Mouse (Mus musculus): Measurements from ENCODE around the gene Krt87. TPM values are rescaled to one million over a fixed set of nuclear protein-coding genes. Genes with fewer than 3 reads are reported as not detected.

The Krt87 gene
- total RNA-seq, 1 experiment = not detected

DNA sequence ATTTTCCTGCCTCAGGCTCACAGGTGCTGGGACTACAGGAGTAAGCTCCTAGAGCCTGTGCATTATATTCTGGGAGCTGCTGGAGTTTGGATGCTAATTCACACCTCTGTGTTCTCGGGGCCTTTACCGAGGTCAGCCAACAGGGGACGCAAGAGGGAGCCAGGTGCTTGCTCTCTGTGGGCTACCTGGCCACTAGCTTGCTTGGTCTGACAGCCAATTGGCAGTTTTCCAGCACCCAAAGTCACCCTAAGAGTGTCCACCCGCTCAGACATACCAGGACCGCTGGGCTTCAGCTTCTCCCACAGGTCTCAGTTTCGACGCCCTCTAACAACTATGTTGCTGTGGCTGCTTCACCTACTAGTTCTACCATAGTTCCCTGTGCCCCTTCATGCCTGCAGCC is 43.7 kb downstream of the Krt87 start:
- no peak overlapping the region for H3K27ac ChIP-seq (ENCODE audit: insufficient read depth, low read depth, low read length, poor library complexity, severe bottlenecking)
- no peaks in the 10 kb centered on the region for H3K36me3 ChIP-seq (ENCODE audit: control insufficient read depth, insufficient read depth, low read length, poor library complexity, severe bottlenecking)
- no peaks in the 10 kb centered on the region for H3K9me3 ChIP-seq (ENCODE audit: control insufficient read depth, insufficient read depth, low read depth, low read length)
- no peak overlapping the region for H3K4me3 ChIP-seq (ENCODE audit: insufficient read depth in 1 of 2, low read depth in 1 of 2, low read length in 2 of 2, poor library complexity in 1 of 2, severe bottlenecking in 1 of 2)
- no peak overlapping the region for H3K9ac ChIP-seq (ENCODE audit: insufficient read depth, low read depth, low read length, poor library complexity, severe bottlenecking)
- no peaks in the 10 kb centered on the region for H3K4me1 ChIP-seq (ENCODE audit: control insufficient read depth in 2 of 2, insufficient read depth in 2 of 2, low read length in 2 of 2, poor library complexity in 1 of 2)
- in situ Hi-C loops (cut with MboI; ENCODE audit: low sequenced_read_pairs in 2 of 2, unreplicated experiment in 2 of 2) = no loop called here
- no peak for DNase-seq (ENCODE audit: low read depth, low spot score)
- TF ChIP-seq ZNF384 (IDR thresholded peaks at IDR 0.05; ENCODE audit: low read depth, low read length) = no peak
- no peak for TF ChIP-seq CHD2 (IDR thresholded peaks at IDR 0.05; ENCODE audit: low read depth, low read length)
- TF ChIP-seq MAFK (IDR thresholded peaks at IDR 0.05; ENCODE audit: insufficient read depth, low read depth, low read length) = no peak
- TF ChIP-seq ZC3H11A (IDR thresholded peaks at IDR 0.05; ENCODE audit: borderline replicate concordance, low read depth, low read length) = no peak
- no peak for TF ChIP-seq HCFC1 (IDR thresholded peaks at IDR 0.05; ENCODE audit: borderline replicate concordance, insufficient read depth, low read length)

DNA sequence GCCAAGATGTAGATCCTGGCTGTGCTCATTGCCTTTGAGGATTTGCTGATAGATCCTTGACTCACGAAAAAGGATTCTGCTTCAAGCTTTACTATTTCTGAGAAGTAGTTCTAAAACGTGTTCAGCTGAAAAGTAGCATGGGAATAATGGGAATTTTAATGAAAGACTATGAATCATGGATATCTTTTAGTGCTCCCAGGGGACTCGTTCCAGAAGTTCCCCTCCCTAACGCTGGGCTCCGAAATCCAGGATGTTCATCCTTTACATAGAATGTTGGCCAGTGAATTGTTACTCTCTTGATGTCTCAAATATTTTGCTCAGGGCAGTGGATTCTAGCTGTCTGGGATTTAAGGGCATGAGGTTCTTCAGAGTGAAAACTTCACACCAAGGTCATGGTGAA is 46.4 kb downstream of the Krt87 start:
- Histone ChIP-seq H3K9ac (ENCODE audit: insufficient read depth, low read depth, low read length, poor library complexity, severe bottlenecking) (no peak overlapping the region), H3K27ac (ENCODE audit: insufficient read depth, low read depth, low read length, poor library complexity, severe bottlenecking) (no peak overlapping the region), H3K4me3 (ENCODE audit: insufficient read depth in 1 of 2, low read depth in 1 of 2, low read length in 2 of 2, poor library complexity in 1 of 2, severe bottlenecking in 1 of 2) (no peak overlapping the region), H3K9me3 (ENCODE audit: control insufficient read depth, insufficient read depth, low read depth, low read length) (no peaks in the 10 kb centered on the region), H3K4me1 (ENCODE audit: control insufficient read depth in 2 of 2, insufficient read depth in 2 of 2, low read length in 2 of 2, poor library complexity in 1 of 2) (peaks cover 0 to 6% of the 10 kb centered on the region in 2 experiments; a peak in 1 of 4 replicates), H3K36me3 (ENCODE audit: control insufficient read depth, insufficient read depth, low read length, poor library complexity, severe bottlenecking) (no peaks in the 10 kb centered on the region)
- in situ Hi-C loops (cut with MboI; ENCODE audit: low sequenced_read_pairs in 2 of 2, unreplicated experiment in 2 of 2) = no loop called here
- TF ChIP-seq CHD2 (IDR thresholded peaks at IDR 0.05; ENCODE audit: low read depth, low read length) = no peak
- DNase-seq (ENCODE audit: low read depth, low spot score) = no peak

DNA sequence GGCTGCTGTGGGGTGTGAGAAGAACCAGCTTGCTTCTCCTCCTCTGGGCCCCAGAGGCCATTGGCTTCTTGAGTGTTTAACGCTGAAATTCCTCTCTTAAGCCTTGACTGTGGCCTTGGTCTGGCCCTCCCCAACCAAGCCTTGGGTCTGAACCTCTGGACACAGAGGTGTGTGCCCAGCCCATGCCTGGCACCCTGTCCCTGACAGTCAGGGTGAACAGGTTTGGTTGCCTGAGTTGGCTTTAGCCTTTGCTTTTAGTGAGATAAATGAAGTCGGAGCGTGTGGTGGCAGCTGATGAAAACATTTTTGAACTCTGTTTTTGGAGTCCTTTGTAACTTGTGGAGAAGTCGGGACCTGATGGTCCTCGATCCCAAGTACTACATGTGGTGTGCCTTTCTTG is 48.4 kb downstream of the Krt87 start:
- H3K27ac ChIP-seq (ENCODE audit: insufficient read depth, low read depth, low read length, poor library complexity, severe bottlenecking) = no peak overlapping the region
- no peak overlapping the region for H3K9ac ChIP-seq (ENCODE audit: insufficient read depth, low read depth, low read length, poor library complexity, severe bottlenecking)
- no peaks in the 10 kb centered on the region for H3K36me3 ChIP-seq (ENCODE audit: control insufficient read depth, insufficient read depth, low read length, poor library complexity, severe bottlenecking)
- H3K4me1 ChIP-seq (ENCODE audit: control insufficient read depth in 2 of 2, insufficient read depth in 2 of 2, low read length in 2 of 2, poor library complexity in 1 of 2) = peaks cover 0 to 6% of the 10 kb centered on the region in 2 experiments; a peak in 1 of 4 replicates
- DNase-seq (ENCODE audit: low read depth, low spot score) = no peak
- in situ Hi-C loops (cut with MboI; ENCODE audit: low sequenced_read_pairs in 2 of 2, unreplicated experiment in 2 of 2) = no loop called here
- H3K9me3 ChIP-seq (ENCODE audit: control insufficient read depth, insufficient read depth, low read depth, low read length) = no peaks in the 10 kb centered on the region
- H3K4me3 ChIP-seq (ENCODE audit: insufficient read depth in 1 of 2, low read depth in 1 of 2, low read length in 2 of 2, poor library complexity in 1 of 2, severe bottlenecking in 1 of 2) = no peak overlapping the region
- TF ChIP-seq MAFK (IDR thresholded peaks at IDR 0.05; ENCODE audit: insufficient read depth, low read depth, low read length) (no peak), ZNF384 (IDR thresholded peaks at IDR 0.05; ENCODE audit: low read depth, low read length) (no peak), ZC3H11A (IDR thresholded peaks at IDR 0.05; ENCODE audit: borderline replicate concordance, low read depth, low read length) (no peak), HCFC1 (IDR thresholded peaks at IDR 0.05; ENCODE audit: borderline replicate concordance, insufficient read depth, low read length) (no peak), CHD2 (IDR thresholded peaks at IDR 0.05; ENCODE audit: low read depth, low read length) (no peak)

DNA sequence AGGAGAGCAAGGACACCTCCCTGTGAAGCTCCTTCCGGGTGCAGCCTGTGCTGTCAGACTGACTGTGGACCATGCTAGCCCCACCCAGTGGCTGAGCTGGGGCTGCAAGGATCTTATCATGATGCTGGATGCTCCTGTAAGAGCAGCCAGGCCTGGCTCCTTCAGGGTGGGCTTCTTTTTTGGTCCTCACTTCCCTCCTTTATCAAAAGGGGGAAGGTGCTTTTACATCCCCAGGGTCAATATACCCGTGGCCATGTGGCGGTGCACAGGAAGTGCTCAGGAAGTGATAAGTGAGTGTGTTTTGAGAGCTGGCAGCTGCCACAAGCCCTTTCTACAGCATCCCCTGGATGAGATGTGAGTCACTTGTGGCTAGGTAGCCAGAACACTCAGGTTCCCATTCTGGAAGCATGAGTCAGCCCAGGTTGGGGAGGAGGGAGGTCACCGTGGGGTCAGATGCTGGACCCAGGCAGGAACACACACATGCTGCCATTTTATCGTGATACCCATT is 50.5 kb downstream of the Krt87 start:
- Histone ChIP-seq H3K4me3 (ENCODE audit: insufficient read depth in 1 of 2, low read depth in 1 of 2, low read length in 2 of 2, poor library complexity in 1 of 2, severe bottlenecking in 1 of 2) (no peak overlapping the region), H3K9ac (ENCODE audit: insufficient read depth, low read depth, low read length, poor library complexity, severe bottlenecking) (no peak overlapping the region), H3K9me3 (ENCODE audit: control insufficient read depth, insufficient read depth, low read depth, low read length) (no peaks in the 10 kb centered on the region), H3K36me3 (ENCODE audit: control insufficient read depth, insufficient read depth, low read length, poor library complexity, severe bottlenecking) (no peaks in the 10 kb centered on the region), H3K27ac (ENCODE audit: insufficient read depth, low read depth, low read length, poor library complexity, severe bottlenecking) (no peak overlapping the region), H3K4me1 (ENCODE audit: control insufficient read depth in 2 of 2, insufficient read depth in 2 of 2, low read length in 2 of 2, poor library complexity in 1 of 2) (peaks cover 0 to 6% of the 10 kb centered on the region in 2 experiments; a peak in 1 of 4 replicates)
- DNase-seq (ENCODE audit: low read depth, low spot score) = no peak
- no peak for TF ChIP-seq MAFK (IDR thresholded peaks at IDR 0.05; ENCODE audit: insufficient read depth, low read depth, low read length)
- no peak for TF ChIP-seq ZNF384 (IDR thresholded peaks at IDR 0.05; ENCODE audit: low read depth, low read length)
- TF ChIP-seq CHD2 (IDR thresholded peaks at IDR 0.05; ENCODE audit: low read depth, low read length) = no peak
- no peak for TF ChIP-seq HCFC1 (IDR thresholded peaks at IDR 0.05; ENCODE audit: borderline replicate concordance, insufficient read depth, low read length)
- TF ChIP-seq ZC3H11A (IDR thresholded peaks at IDR 0.05; ENCODE audit: borderline replicate concordance, low read depth, low read length) = no peak
- in situ Hi-C loops (cut with MboI; ENCODE audit: low sequenced_read_pairs in 2 of 2, unreplicated experiment in 2 of 2) = no loop called here

DNA sequence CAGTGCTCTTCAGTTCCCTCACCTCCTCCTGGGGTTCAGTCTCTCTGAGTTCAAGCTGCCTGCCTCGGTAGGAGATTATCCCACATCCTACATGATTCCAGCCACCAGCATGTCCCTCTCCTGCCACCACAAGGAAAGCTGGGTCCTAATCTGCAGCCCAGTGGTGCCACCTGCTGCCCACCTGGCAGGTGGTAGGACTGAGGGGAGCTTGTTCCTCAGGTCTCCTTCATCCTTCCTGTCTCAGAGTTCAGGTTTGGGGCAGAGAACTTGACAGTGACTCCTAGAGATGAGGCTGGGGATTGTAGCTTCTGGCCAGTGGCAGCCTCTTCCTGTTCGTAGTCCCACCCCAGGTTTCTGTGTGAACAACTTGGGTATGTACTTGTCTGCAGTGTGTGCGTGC is 51.4 kb downstream of the Krt87 start:
- H3K27ac ChIP-seq (ENCODE audit: insufficient read depth, low read depth, low read length, poor library complexity, severe bottlenecking) = no peak overlapping the region
- no peak overlapping the region for H3K4me3 ChIP-seq (ENCODE audit: insufficient read depth in 1 of 2, low read depth in 1 of 2, low read length in 2 of 2, poor library complexity in 1 of 2, severe bottlenecking in 1 of 2)
- peaks cover 0 to 6% of the 10 kb centered on the region in 2 experiments; a peak in 1 of 4 replicates for H3K4me1 ChIP-seq (ENCODE audit: control insufficient read depth in 2 of 2, insufficient read depth in 2 of 2, low read length in 2 of 2, poor library complexity in 1 of 2)
- H3K9ac ChIP-seq (ENCODE audit: insufficient read depth, low read depth, low read length, poor library complexity, severe bottlenecking) = no peak overlapping the region
- H3K36me3 ChIP-seq (ENCODE audit: control insufficient read depth, insufficient read depth, low read length, poor library complexity, severe bottlenecking) = no peaks in the 10 kb centered on the region
- no peaks in the 10 kb centered on the region for H3K9me3 ChIP-seq (ENCODE audit: control insufficient read depth, insufficient read depth, low read depth, low read length)
- DNase-seq (ENCODE audit: low read depth, low spot score) = no peak
- in situ Hi-C loops (cut with MboI; ENCODE audit: low sequenced_read_pairs in 2 of 2, unreplicated experiment in 2 of 2) = no loop called here
- TF ChIP-seq MAFK (IDR thresholded peaks at IDR 0.05; ENCODE audit: insufficient read depth, low read depth, low read length) (no peak), CHD2 (IDR thresholded peaks at IDR 0.05; ENCODE audit: low read depth, low read length) (no peak), HCFC1 (IDR thresholded peaks at IDR 0.05; ENCODE audit: borderline replicate concordance, insufficient read depth, low read length) (no peak), ZNF384 (IDR thresholded peaks at IDR 0.05; ENCODE audit: low read depth, low read length) (no peak), ZC3H11A (IDR thresholded peaks at IDR 0.05; ENCODE audit: borderline replicate concordance, low read depth, low read length) (no peak)

Measured in ES-E14 (cell line).